Mouse (Mus musculus) kidney, postnatal 0 days (tissue): ENCODE measurements around the gene Copz2. TPM values are rescaled to one million over a fixed set of nuclear protein-coding genes. Genes with fewer than 3 reads are reported as not detected.

Source experiments
- ATAC-seq: fragments of 200-750 bp; cut with Nextera tagmentation; replicated peaks from 2 replicates; pipeline ENCODE4 v1.8.0; 2017; ENCODE audit warnings: low read depth, moderate number of reproducible peaks, moderate TSS enrichment, moderate library complexity; ENCODE audit not compliant: low FRiP score
- DNase-seq: peaks from one replicate; pipeline ENCODE4 v3.0.0-alpha.2; 2016; ENCODE audit warnings: low spot score
- H3K27ac ChIP-seq: fragments of 300-500 bp; sonication (generic); 2 replicates; pipeline ENCODE4 v1.5.1; 2014; ENCODE audit warnings: mild to moderate bottlenecking
- H3K27me3 ChIP-seq: fragments of 300-500 bp; sonication (generic); 2 replicates; pipeline ENCODE4 v1.6.1; 2014; ENCODE audit warnings: low read length, mixed read lengths; ENCODE audit not compliant: insufficient read depth
- H3K36me3 ChIP-seq: fragments of 300-500 bp; sonication (generic); 2 replicates; pipeline ENCODE4 v1.6.1; 2014; ENCODE audit warnings: low read length, mixed read lengths; ENCODE audit not compliant: insufficient read depth
- H3K4me1 ChIP-seq: fragments of 300-500 bp; sonication (generic); replicated peaks from 2 replicates; pipeline ENCODE4 v1.6.1; 2014; ENCODE audit warnings: antibody characterized with exemption, low read length, mixed read lengths; ENCODE audit not compliant: insufficient read depth
- H3K4me2 ChIP-seq: fragments of 300-500 bp; sonication (generic); 2 replicates; pipeline ENCODE4 v1.6.1; 2014; ENCODE audit warnings: mild to moderate bottlenecking, low read length, moderate library complexity, mixed read lengths
- H3K4me3 ChIP-seq: fragments of 300-500 bp; sonication (generic); replicated peaks from 2 replicates; pipeline ENCODE4 v1.5.1; 2014; ENCODE audit warnings: low read depth, low read length
- H3K9ac ChIP-seq: fragments of 300-500 bp; sonication (generic); 2 replicates; pipeline ENCODE4 v1.6.1; 2014; ENCODE audit warnings: low read depth, low read length
- H3K9me3 ChIP-seq: fragments of 300-500 bp; sonication (generic); replicated peaks from 2 replicates; pipeline ENCODE4 v1.6.1; 2016; ENCODE audit warnings: low read length, inconsistent platforms, mixed read lengths
- CTCF ChIP-seq: IDR thresholded peaks from 2 replicates; pipeline ENCODE4 v1.5.1; 2016; ENCODE audit warnings: antibody characterized with exemption, low read depth, mild to moderate bottlenecking, moderate library complexity
- WGBS: fragments of 180-500 bp; shearing (Covaris S2); extraction: QIAGEN DNeasy Blood & Tissue Kit; methylation state at CpG from one replicate; pipeline ENCODE4 v1.1.7; 2014; 5-methylcytosine and 5-hydroxymethylcytosine counted together
- polyA plus RNA-seq: library from polyadenylated mRNA; unstranded; fragments of >200 nt; fragmentation: Nextera tagmentation; extraction: Ambion mirVana; gene quantifications from 2 replicates; pipeline ENCODE4 v1.2.1, GENCODE M21; 2015

Copz2 gene
- polyA plus RNA-seq, 1 experiment from 2014 or later: 125 TPM

GRCm38 (mm10) chr11:96827062-96827581 is 22.5 kb upstream of the Copz2 start:
- 54% methylated on average over 12 of the region's 12 CpGs for WGBS
- no peaks in the 10 kb centered on the region for H3K27me3 ChIP-seq
- peak overlapping the region; percentile 67; the same call in 1 of the 2 replicates for H3K4me3 ChIP-seq
- H3K4me2 ChIP-seq: peak overlapping the region; percentile 79
- DNase-seq (no peak), ATAC-seq (no peak)
- H3K9me3 ChIP-seq: no peaks in the 10 kb centered on the region
- no peak for TF ChIP-seq CTCF
- H3K9ac ChIP-seq: peak overlapping the region; percentile 44
- peaks cover 5% of the 10 kb centered on the region; the same call in 1 of the 2 replicates for H3K36me3 ChIP-seq
- peaks cover 55% of the 10 kb centered on the region for H3K4me1 ChIP-seq
- H3K27ac ChIP-seq: peak overlapping the region; percentile 75

DNA sequence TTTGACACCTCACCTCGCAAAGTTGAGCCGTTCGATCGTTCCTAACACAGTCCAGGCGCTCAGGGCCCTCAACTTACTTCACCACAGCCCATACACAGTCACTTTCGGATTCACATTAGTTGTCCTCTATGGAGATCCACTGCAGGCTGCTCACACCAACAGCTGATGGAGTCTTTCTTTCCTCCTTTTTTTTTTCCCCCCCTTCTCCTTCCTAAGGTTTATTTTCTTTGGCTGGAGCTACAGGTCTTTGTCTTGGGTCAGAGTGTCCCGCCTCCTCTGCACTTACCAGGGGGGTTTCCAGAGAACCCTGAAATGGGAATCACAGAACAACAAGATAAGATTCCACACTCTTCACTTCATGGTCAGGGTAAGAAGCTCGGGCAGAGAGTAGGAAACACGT is 21.8 kb upstream of the Copz2 start:
- peaks cover 48% of the 10 kb centered on the region for H3K4me1 ChIP-seq
- 49% methylated on average over 9 of the region's 9 CpGs for WGBS
- H3K27ac ChIP-seq: peak overlapping the region; percentile 55
- H3K4me3 ChIP-seq: peak overlapping the region; percentile 67
- DNase-seq (no peak), ATAC-seq (no peak)
- H3K4me2 ChIP-seq: peak overlapping the region; percentile 79
- H3K27me3 ChIP-seq: no peaks in the 10 kb centered on the region
- TF ChIP-seq CTCF: no peak
- peak overlapping the region; percentile 44 for H3K9ac ChIP-seq
- no peaks in the 10 kb centered on the region for H3K36me3 ChIP-seq
- H3K9me3 ChIP-seq: no peaks in the 10 kb centered on the region

GRCm38 (mm10) chr11:96828881-96829280 is 20.8 kb upstream of the Copz2 start:
- Histone ChIP-seq H3K4me2 (peak overlapping the region; percentile 79), H3K27me3 (no peaks in the 10 kb centered on the region), H3K4me3 (peak overlapping the region; percentile 67), H3K4me1 (peaks cover 42% of the 10 kb centered on the region), H3K9ac (peak overlapping the region; percentile 84), H3K36me3 (no peaks in the 10 kb centered on the region), H3K9me3 (no peaks in the 10 kb centered on the region), H3K27ac (peak overlapping the region; percentile 99)
- ATAC-seq (no peak), DNase-seq (no peak)
- no peak for TF ChIP-seq CTCF
- 8% methylated on average over 10 of the region's 10 CpGs for WGBS

GRCm38 (mm10) chr11:96829403-96829812 is 20.3 kb upstream of the Copz2 start:
- Histone ChIP-seq H3K36me3 (no peaks in the 10 kb centered on the region), H3K27me3 (no peaks in the 10 kb centered on the region), H3K4me3 (peak overlapping the region; percentile 67), H3K4me2 (peak overlapping the region; percentile 79), H3K4me1 (peaks cover 39% of the 10 kb centered on the region), H3K9me3 (no peaks in the 10 kb centered on the region), H3K27ac (peak overlapping the region; percentile 99), H3K9ac (peak overlapping the region; percentile 84)
- DNase-seq: peak; percentile 92
- no peak; the same call in 1 of the 2 replicates for TF ChIP-seq CTCF
- under 1% methylated on average over 33 of the region's 33 CpGs for WGBS
- peak; percentile 70 for ATAC-seq

DNA sequence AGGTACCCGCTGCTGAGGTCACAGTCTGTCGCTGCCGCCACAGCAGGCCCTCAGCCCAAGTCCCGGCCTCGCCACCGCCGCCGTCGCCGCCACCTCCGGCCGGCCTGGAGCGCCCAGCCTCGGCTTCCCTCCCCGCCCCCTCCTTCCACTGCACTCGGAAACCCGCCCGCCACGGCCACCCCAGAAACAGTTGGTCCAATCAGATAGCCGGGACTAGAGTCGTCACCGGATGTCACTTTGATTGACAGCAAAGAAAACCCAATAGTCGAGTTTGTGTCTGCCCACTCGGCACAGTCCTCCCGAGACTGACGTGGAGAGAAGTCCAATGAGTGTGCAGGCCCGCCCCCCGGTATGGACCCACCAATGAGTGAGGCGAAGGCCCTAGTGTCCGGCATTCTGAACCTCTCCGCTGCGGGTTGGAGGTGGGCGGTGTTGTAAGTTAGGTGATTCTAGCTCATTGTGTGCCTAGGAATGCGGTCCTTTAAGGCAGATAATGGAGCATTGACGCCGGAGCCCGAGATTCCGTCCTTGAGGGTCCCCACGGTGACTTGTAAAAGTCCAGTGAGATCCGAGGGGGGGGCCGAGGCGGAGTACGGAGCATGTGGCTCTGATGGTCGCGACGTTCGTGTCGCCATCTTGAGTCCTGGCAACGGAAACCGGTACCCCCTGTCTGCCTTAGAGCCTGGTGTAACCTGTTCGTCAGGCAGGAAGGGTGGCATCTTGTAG is 19.7 kb upstream of the Copz2 start, which contains the start of gene Nfe2l1:
TSS of gene Nfe2l1 (minus strand) at position 156 of the 726 bp plus-strand sequence.
- under 1% methylated on average over 51 of the region's 51 CpGs for WGBS
- ATAC-seq (peak; percentile 98), DNase-seq (peak; percentile 99)
- peak within 1 kb of the TSS; percentile 99 for H3K27ac ChIP-seq
- H3K36me3 ChIP-seq: no peaks in the 10 kb centered on the region
- H3K9me3 ChIP-seq: no peaks in the 10 kb centered on the region
- H3K27me3 ChIP-seq: no peaks in the 10 kb centered on the region
- peaks cover 33% of the 10 kb centered on the region for H3K4me1 ChIP-seq
- H3K9ac ChIP-seq: peak within 1 kb of the TSS; percentile 84
- TF ChIP-seq CTCF: peak; percentile 26; the same call in 1 of the 2 replicates
- H3K4me2 ChIP-seq: peak within 1 kb of the TSS; percentile 79
- H3K4me3 ChIP-seq: peak within 1 kb of the TSS; percentile 67

GRCm38 (mm10) chr11:96830539-96831216 is 19.0 kb upstream of the Copz2 start:
- ATAC-seq (no peak), DNase-seq (no peak)
- 23% methylated on average over 13 of the region's 13 CpGs for WGBS
- Histone ChIP-seq H3K4me3 (peak overlapping the region; percentile 67), H3K27me3 (no peaks in the 10 kb centered on the region), H3K4me2 (peak overlapping the region; percentile 58), H3K9ac (peak overlapping the region; percentile 61; the same call in 1 of the 2 replicates), H3K27ac (peak overlapping the region; percentile 86), H3K36me3 (no peaks in the 10 kb centered on the region), H3K4me1 (peaks cover 29% of the 10 kb centered on the region), H3K9me3 (no peaks in the 10 kb centered on the region)
- no peak for TF ChIP-seq CTCF
